Mouse (Mus musculus) lung, postnatal 0 days (tissue): ENCODE data around the gene Cep57.

Source experiments
- CTCF ChIP-seq: IDR thresholded peaks from 2 replicates; pipeline ENCODE4 v1.5.1; 2016; ENCODE audit warnings: antibody characterized with exemption, mild to moderate bottlenecking
- EP300 ChIP-seq: IDR thresholded peaks from 2 replicates; pipeline ENCODE4 v1.6.1; 2016; ENCODE audit warnings: antibody characterized with exemption, mild to moderate bottlenecking, control low read depth

DNA sequence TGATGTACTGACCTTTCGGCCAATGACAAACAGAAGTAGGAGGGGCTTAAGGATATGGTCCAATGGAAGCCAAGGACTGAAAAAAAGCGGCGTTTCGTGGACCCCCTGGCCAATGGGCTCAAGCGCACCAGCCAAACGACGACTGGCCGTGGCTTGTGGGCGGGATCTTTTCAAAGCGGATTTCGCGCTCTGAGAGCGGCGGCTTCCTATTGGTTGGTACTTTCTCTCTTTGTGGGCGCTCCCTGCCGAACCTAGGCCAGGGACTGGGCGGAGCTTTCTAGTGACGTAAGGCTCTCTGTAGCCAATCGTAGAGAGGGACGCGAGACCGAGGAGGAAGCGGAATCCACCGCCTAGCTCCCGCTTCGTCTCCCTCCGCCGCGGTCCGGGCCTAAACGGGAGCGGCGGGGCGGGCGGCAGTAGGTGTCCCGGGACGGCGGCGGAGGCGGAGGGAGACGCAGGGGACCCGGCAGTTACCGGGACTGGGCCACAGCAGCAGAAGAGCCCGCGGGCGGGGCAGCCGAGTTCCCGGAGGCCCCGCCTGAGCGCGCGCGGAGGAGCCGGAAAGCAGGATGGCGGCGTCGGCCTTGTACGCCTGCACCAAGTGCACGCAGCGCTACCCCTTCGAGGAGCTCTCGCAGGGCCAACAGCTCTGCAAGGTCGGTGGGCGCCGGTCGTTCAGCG is 639 bp upstream of the Cep57 start, which contains the start of gene Fam76b:
- TF ChIP-seq EP300 (no peak), CTCF (no peak)
